Mouse (Mus musculus): ENCODE data around the gene Nmb. TPM values are rescaled to one million over a fixed set of nuclear protein-coding genes. Genes with fewer than 3 reads are reported as not detected.
A peak's percentile ranks its signal among the peaks of the same experiment; 100 is the strongest.

Gene Nmb
- polyA plus RNA-seq, 1 experiment from 2014 or later: 7.6 TPM

GRCm38 (mm10) chr7:80919647-80920008 lies 14.8 kb upstream of the Nmb start:
- Histone ChIP-seq H3K4me2 (no peak overlapping the region), H3K27me3 (no peaks in the 10 kb centered on the region), H3K27ac (no peak overlapping the region), H3K9ac (no peak overlapping the region), H3K9me3 (replicated peaks) (no peaks in the 10 kb centered on the region), H3K4me3 (no peak overlapping the region), H3K4me1 (no peaks in the 10 kb centered on the region), H3K36me3 (ENCODE audit: poor library complexity, severe bottlenecking) (peaks cover 89% of the 10 kb centered on the region)
- no peak for ATAC-seq
- 93% methylated on average over 5 of the region's 5 CpGs for WGBS

- Histone ChIP-seq H3K9ac (no peak overlapping the region), H3K27ac (no peak overlapping the region), H3K9me3 (replicated peaks) (no peaks in the 10 kb centered on the region), H3K4me2 (no peak overlapping the region), H3K4me3 (no peak overlapping the region), H3K36me3 (ENCODE audit: poor library complexity, severe bottlenecking) (peaks cover 89% of the 10 kb centered on the region), H3K4me1 (no peaks in the 10 kb centered on the region), H3K27me3 (no peaks in the 10 kb centered on the region)
- no peak for ATAC-seq
- WGBS: 88% methylated on average over 8 of the region's 8 CpGs
These were observed 14.2 kb upstream of the Nmb start for GRCm38 (mm10) chr7:80918982-80919646.

- no peak overlapping the region for H3K4me2 ChIP-seq
These were observed 13.1 kb upstream of the Nmb start for GRCm38 (mm10) chr7:80917916-80918465.

GRCm38 (mm10) chr7:80912496-80912895 lies 7.6 kb upstream of the Nmb start:
- H3K9me3 ChIP-seq (replicated peaks): no peaks in the 10 kb centered on the region
- H3K27me3 ChIP-seq: no peaks in the 10 kb centered on the region
- no peak overlapping the region for H3K9ac ChIP-seq
- H3K27ac ChIP-seq: no peak overlapping the region
- H3K4me1 ChIP-seq: no peaks in the 10 kb centered on the region
- H3K4me2 ChIP-seq: no peak overlapping the region
- H3K4me3 ChIP-seq: no peak overlapping the region
- H3K36me3 ChIP-seq (ENCODE audit: poor library complexity, severe bottlenecking): peaks cover 80% of the 10 kb centered on the region
- no peak for ATAC-seq
- WGBS: 91% methylated on average over 8 of the region's 8 CpGs

More at GRCm38 (mm10) chr7:80917916-80918465, 13.1 kb upstream of the Nmb start:
- H3K9me3 ChIP-seq (replicated peaks): no peaks in the 10 kb centered on the region
- no peak overlapping the region for H3K27ac ChIP-seq
- no peak overlapping the region for H3K4me3 ChIP-seq
- WGBS: 94% methylated on average over 4 of the region's 4 CpGs
- no peak overlapping the region for H3K9ac ChIP-seq
- H3K36me3 ChIP-seq (ENCODE audit: poor library complexity, severe bottlenecking): peaks cover 88% of the 10 kb centered on the region
- no peak for ATAC-seq
- no peaks in the 10 kb centered on the region for H3K27me3 ChIP-seq
- H3K4me1 ChIP-seq: no peaks in the 10 kb centered on the region

- no peaks in the 10 kb centered on the region for H3K27me3 ChIP-seq
- H3K4me2 ChIP-seq: no peak overlapping the region
- peaks cover 74% of the 10 kb centered on the region for H3K36me3 ChIP-seq (ENCODE audit: poor library complexity, severe bottlenecking)
- no peak overlapping the region for H3K27ac ChIP-seq
- no peaks in the 10 kb centered on the region for H3K4me1 ChIP-seq
- H3K4me3 ChIP-seq: no peak overlapping the region
- 73% methylated on average over 7 of the region's 7 CpGs for WGBS
- H3K9ac ChIP-seq: no peak overlapping the region
- ATAC-seq: no peak
- no peaks in the 10 kb centered on the region for H3K9me3 ChIP-seq (replicated peaks)
These were observed 6.2 kb upstream of the Nmb start for GRCm38 (mm10) chr7:80911053-80911452.

GRCm38 (mm10) chr7:80903625-80904422 lies 1.1 kb downstream of the Nmb start:
- Histone ChIP-seq H3K4me2 (peak overlapping the region; percentile 93; the same call in 1 of the 2 replicates), H3K9ac (0 out of 2 replicates have a peak overlapping the region, but pooled peaks have one; percentile 69), H3K27ac (no peak overlapping the region), H3K4me3 (no peak overlapping the region), H3K36me3 (ENCODE audit: poor library complexity, severe bottlenecking) (peaks cover 27% of the 10 kb centered on the region), H3K4me1 (peaks cover 39% of the 10 kb centered on the region), H3K9me3 (replicated peaks) (no peaks in the 10 kb centered on the region), H3K27me3 (no peaks in the 10 kb centered on the region)
- 86% methylated on average over 11 of the region's 11 CpGs for WGBS
- ATAC-seq: no peak

GRCm38 (mm10) chr7:80901541-80902274 lies 3.2 kb downstream of the Nmb start:
- Histone ChIP-seq H3K9me3 (replicated peaks) (no peaks in the 10 kb centered on the region), H3K27ac (peak overlapping the region; percentile 75), H3K9ac (peak overlapping the region; percentile 80), H3K36me3 (ENCODE audit: poor library complexity, severe bottlenecking) (peaks cover 31% of the 10 kb centered on the region), H3K27me3 (no peaks in the 10 kb centered on the region), H3K4me2 (peak overlapping the region; percentile 91), H3K4me1 (peaks cover 39% of the 10 kb centered on the region), H3K4me3 (peak overlapping the region; percentile 77)
- WGBS: 32% methylated on average over 15 of the region's 15 CpGs
- ATAC-seq: peak; percentile 46

- WGBS: under 1% methylated on average over 36 of the region's 36 CpGs
- Histone ChIP-seq H3K27me3 (no peaks in the 10 kb centered on the region), H3K27ac (peak within 1 kb of the TSS; percentile 75), H3K9ac (peak within 1 kb of the TSS; percentile 80), H3K9me3 (replicated peaks) (no peaks in the 10 kb centered on the region), H3K4me1 (peaks cover 39% of the 10 kb centered on the region), H3K4me2 (peak within 1 kb of the TSS; percentile 91), H3K36me3 (ENCODE audit: poor library complexity, severe bottlenecking) (peaks cover 34% of the 10 kb centered on the region), H3K4me3 (peak within 1 kb of the TSS; percentile 77)
- ATAC-seq: peak; percentile 95
These were observed 3.9 kb downstream of the Nmb start, which contains the start of gene Wdr73 for GRCm38 (mm10) chr7:80900944-80901501. Gene Wdr73 (minus strand): TSS chr7:80901269.

- Histone ChIP-seq H3K27ac (no peak overlapping the region), H3K9me3 (replicated peaks) (no peaks in the 10 kb centered on the region), H3K4me1 (peaks cover 23% of the 10 kb centered on the region), H3K9ac (no peak overlapping the region), H3K36me3 (ENCODE audit: poor library complexity, severe bottlenecking) (peaks cover 47% of the 10 kb centered on the region), H3K4me2 (no peak overlapping the region), H3K27me3 (no peaks in the 10 kb centered on the region), H3K4me3 (no peak overlapping the region)
- ATAC-seq: no peak
- 92% methylated on average over 4 of the region's 4 CpGs for WGBS
These were observed 7.2 kb downstream of the Nmb start for GRCm38 (mm10) chr7:80897721-80898120.

GRCm38 (mm10) chr7:80897134-80897533 lies 7.7 kb downstream of the Nmb start:
- Histone ChIP-seq H3K36me3 (ENCODE audit: poor library complexity, severe bottlenecking) (peaks cover 53% of the 10 kb centered on the region), H3K27me3 (no peaks in the 10 kb centered on the region), H3K4me1 (peaks cover 21% of the 10 kb centered on the region), H3K4me2 (no peak overlapping the region), H3K4me3 (no peak overlapping the region), H3K9me3 (replicated peaks) (no peaks in the 10 kb centered on the region), H3K27ac (no peak overlapping the region), H3K9ac (no peak overlapping the region)
- ATAC-seq: no peak
- WGBS: 92% methylated on average over 7 of the region's 7 CpGs

GRCm38 (mm10) chr7:80894815-80895519 lies 9.9 kb downstream of the Nmb start:
- peaks cover 6% of the 10 kb centered on the region; the same call in 1 of the 2 replicates for H3K4me1 ChIP-seq
- ATAC-seq: no peak
- WGBS: 95% methylated on average over 14 of the region's 14 CpGs
- no peak overlapping the region for H3K9ac ChIP-seq
- no peak overlapping the region for H3K4me2 ChIP-seq
- H3K4me3 ChIP-seq: no peak overlapping the region
- no peak overlapping the region for H3K27ac ChIP-seq
- H3K27me3 ChIP-seq: no peaks in the 10 kb centered on the region
- H3K9me3 ChIP-seq (replicated peaks): no peaks in the 10 kb centered on the region
- peaks cover 74% of the 10 kb centered on the region for H3K36me3 ChIP-seq (ENCODE audit: poor library complexity, severe bottlenecking)

Data from forebrain, embryonic 13.5 days (tissue).